Comparison of ENCODE assay signal across 13 mouse cellular contexts in genomic region chr5:146733888-146734640, GRCm38 (mm10).
DNase-seq lines count a peak whose midpoint lies in the region; ATAC-seq lines count a peak whose summit lies in the region.
"Had no signal": no experiment of that assay in that cellular context is flagged by ENCODE, and none has a peak within 500 bp of the region (broad histone marks: within the 10 kb centered on the region; RNA-seq: fewer than 3 reads in every experiment).

No protein-coding gene starts in this region.

- H3K4me1 ChIP-seq in hindbrain, embryonic 15.5 days (replicated peaks) = no peaks in the 10 kb centered on the region
- peaks cover 6% of the 10 kb centered on the region for H3K4me1 ChIP-seq in hindbrain, embryonic 13.5 days (replicated peaks)
- peaks cover 7% of the 10 kb centered on the region; the same call in 1 of the 2 replicates for H3K4me1 ChIP-seq in intestine, embryonic 16.5 days (ENCODE audit: control insufficient read depth, insufficient read depth, low read length)
- H3K4me1 ChIP-seq in midbrain, embryonic 10.5 days = no peaks in the 10 kb centered on the region
- H3K4me1 ChIP-seq: embryonic facial prominence, embryonic 12.5 days; neural tube, embryonic 12.5 days had no signal

- peak; percentile 29; the same call in 1 of the 2 replicates for ATAC-seq in hindbrain, embryonic 15.5 days (ENCODE audit: low FRiP score, low read depth)
- no peak for ATAC-seq in hindbrain, embryonic 13.5 days (ENCODE audit: low FRiP score)
- peak; percentile 66 for ATAC-seq in intestine, embryonic 16.5 days
- ATAC-seq: CD4-positive, CD25-positive, alpha-beta regulatory T cell, adult 4 months had no signal

- H3K4me3 ChIP-seq in hindbrain, embryonic 15.5 days = no peak overlapping the region
- H3K4me3 ChIP-seq in hindbrain, embryonic 13.5 days = no peak overlapping the region
- H3K4me3 ChIP-seq in intestine, embryonic 16.5 days (ENCODE audit: low read length) = no peak overlapping the region
- H3K4me3 ChIP-seq in midbrain, embryonic 10.5 days = no peak overlapping the region
- H3K4me3 ChIP-seq: embryonic facial prominence, embryonic 12.5 days; neural tube, embryonic 12.5 days had no signal

- DNase-seq in 416B (ENCODE audit: low read depth) (peak; percentile 14), liver (peak; percentile 36)
- DNase-seq in midbrain, embryonic 10.5 days (ENCODE audit: low spot score) = no peak
- no peak for DNase-seq in Muller cell, postnatal 12 days (ENCODE audit: inconsistent ontology term)
- no peak for DNase-seq in heart, postnatal 25 days (ENCODE audit: low spot score)
- DNase-seq: right cerebral cortex, postnatal 14 days had no signal

- intact Hi-C loops in heart, postnatal 25 days (cut with DNase I) = no loop called here

- H3K27me3 ChIP-seq in hindbrain, embryonic 15.5 days = no peaks in the 10 kb centered on the region
- H3K27me3 ChIP-seq in hindbrain, embryonic 13.5 days = no peaks in the 10 kb centered on the region
- no peaks in the 10 kb centered on the region for H3K27me3 ChIP-seq in intestine, embryonic 16.5 days (replicated peaks; ENCODE audit: control insufficient read depth, insufficient read depth, low read length)
- H3K27me3 ChIP-seq in midbrain, embryonic 10.5 days (ENCODE audit: low read depth, poor library complexity, severe bottlenecking) = no peaks in the 10 kb centered on the region
- H3K27me3 ChIP-seq: embryonic facial prominence, embryonic 12.5 days; neural tube, embryonic 12.5 days had no signal

- H3K4me2 ChIP-seq in hindbrain, embryonic 15.5 days = no peak overlapping the region
- H3K4me2 ChIP-seq in hindbrain, embryonic 13.5 days = no peak overlapping the region
- H3K4me2 ChIP-seq in intestine, embryonic 16.5 days (ENCODE audit: low read depth, low read length) = no peak overlapping the region
- H3K4me2 ChIP-seq: embryonic facial prominence, embryonic 12.5 days; neural tube, embryonic 12.5 days had no signal

- WGBS in hindbrain, embryonic 15.5 days = 80% methylated on average over 12 of the region's 12 CpGs
- WGBS in hindbrain, embryonic 13.5 days = 83% methylated on average over 12 of the region's 12 CpGs
- WGBS in intestine, embryonic 16.5 days = 61% methylated on average over 12 of the region's 12 CpGs
- WGBS in midbrain, embryonic 10.5 days = 81% methylated on average over 12 of the region's 12 CpGs

- no peak overlapping the region for H3K9ac ChIP-seq in hindbrain, embryonic 15.5 days
- no peak overlapping the region for H3K9ac ChIP-seq in hindbrain, embryonic 13.5 days
- no peak overlapping the region for H3K9ac ChIP-seq in intestine, embryonic 16.5 days (ENCODE audit: low read depth, low read length)
- H3K9ac ChIP-seq: embryonic facial prominence, embryonic 12.5 days; neural tube, embryonic 12.5 days had no signal

- no peak overlapping the region for H3K27ac ChIP-seq in hindbrain, embryonic 15.5 days (replicated peaks)
- H3K27ac ChIP-seq in hindbrain, embryonic 13.5 days = no peak overlapping the region
- H3K27ac ChIP-seq in intestine, embryonic 16.5 days (ENCODE audit: low read length) = no peak overlapping the region
- H3K27ac ChIP-seq in midbrain, embryonic 10.5 days (replicated peaks) = no peak overlapping the region
- H3K27ac ChIP-seq: embryonic facial prominence, embryonic 12.5 days; macrophage; neural tube, embryonic 12.5 days had no signal

- no peaks in the 10 kb centered on the region for H3K9me3 ChIP-seq in hindbrain, embryonic 15.5 days
- H3K9me3 ChIP-seq in hindbrain, embryonic 13.5 days = no peaks in the 10 kb centered on the region
- H3K9me3 ChIP-seq in intestine, embryonic 16.5 days (ENCODE audit: control insufficient read depth, low read length) = no peaks in the 10 kb centered on the region
- H3K9me3 ChIP-seq in midbrain, embryonic 10.5 days (replicated peaks) = no peaks in the 10 kb centered on the region
- H3K9me3 ChIP-seq: embryonic facial prominence, embryonic 12.5 days; neural tube, embryonic 12.5 days had no signal

- peaks cover 20% of the 10 kb centered on the region; the same call in 1 of the 2 replicates for H3K36me3 ChIP-seq in hindbrain, embryonic 15.5 days
- peaks cover 50% of the 10 kb centered on the region for H3K36me3 ChIP-seq in hindbrain, embryonic 13.5 days
- H3K36me3 ChIP-seq in intestine, embryonic 16.5 days (ENCODE audit: control insufficient read depth, insufficient read depth, low read length) = 0 out of 2 replicates have a peak, but pooled peaks cover 7% of the 10 kb centered on the region
- peaks cover 50% of the 10 kb centered on the region for H3K36me3 ChIP-seq in midbrain, embryonic 10.5 days

Comparison
In these comparisons a context has a peak if more than half of its experiments do, and no peak if none do; other contexts are left out.
1. DNase-seq: peak in 416B (single experiment) and liver (single experiment); none in midbrain, embryonic 10.5 days (single experiment), Muller cell, postnatal 12 days (single experiment) and heart, postnatal 25 days (single experiment).